Mouse (Mus musculus): ENCODE measurements around the gene Mtmr10. TPM values are rescaled to one million over a fixed set of nuclear protein-coding genes. Genes with fewer than 3 reads are reported as not detected.
A peak's percentile ranks its signal among the peaks of the same experiment; 100 is the strongest.

Gene Mtmr10
- polyA plus RNA-seq, 1 experiment from 2014 or later: 3.4 TPM

DNA sequence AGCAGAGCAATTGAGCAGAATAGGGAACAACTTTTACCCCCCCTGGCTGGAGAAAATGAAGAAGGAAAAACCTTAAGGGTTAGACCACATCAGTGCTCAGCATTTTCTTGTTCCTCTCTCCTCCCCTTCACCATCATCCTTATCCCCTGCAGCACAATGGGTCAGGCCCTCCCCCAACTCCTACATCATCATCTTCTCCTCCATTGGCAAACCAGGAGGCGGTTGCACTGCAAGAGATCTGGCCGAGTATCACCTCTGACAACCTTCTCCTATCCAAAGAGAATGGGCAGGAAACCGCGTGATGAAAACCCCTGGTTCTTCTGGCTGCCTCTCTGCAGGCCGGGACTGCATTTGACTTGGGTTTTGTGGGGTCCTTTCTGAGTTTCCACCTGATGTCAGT is 69.2 kb downstream of the Mtmr10 start:
- Histone ChIP-seq H3K27me3 (replicated peaks; ENCODE audit: control insufficient read depth, insufficient read depth, low read length) (no peaks in the 10 kb centered on the region), H3K4me2 (replicated peaks; ENCODE audit: low read depth) (no peak overlapping the region), H3K4me3 (ENCODE audit: low read depth, low read length) (no peak overlapping the region), H3K36me3 (ENCODE audit: control insufficient read depth, insufficient read depth) (peaks cover 47% of the 10 kb centered on the region), H3K9ac (ENCODE audit: low read depth, low read length) (no peak overlapping the region), H3K27ac (ENCODE audit: low read depth, low read length) (no peak overlapping the region), H3K4me1 (replicated peaks; ENCODE audit: control insufficient read depth, insufficient read depth, low read length) (no peaks in the 10 kb centered on the region), H3K9me3 (ENCODE audit: control insufficient read depth) (no peaks in the 10 kb centered on the region)
- TF ChIP-seq CTCF (IDR thresholded peaks at IDR 0.05; ENCODE audit: low read depth): no peak
- WGBS: 89% methylated on average over 5 of the region's 5 CpGs
- no peak for ATAC-seq

DNA sequence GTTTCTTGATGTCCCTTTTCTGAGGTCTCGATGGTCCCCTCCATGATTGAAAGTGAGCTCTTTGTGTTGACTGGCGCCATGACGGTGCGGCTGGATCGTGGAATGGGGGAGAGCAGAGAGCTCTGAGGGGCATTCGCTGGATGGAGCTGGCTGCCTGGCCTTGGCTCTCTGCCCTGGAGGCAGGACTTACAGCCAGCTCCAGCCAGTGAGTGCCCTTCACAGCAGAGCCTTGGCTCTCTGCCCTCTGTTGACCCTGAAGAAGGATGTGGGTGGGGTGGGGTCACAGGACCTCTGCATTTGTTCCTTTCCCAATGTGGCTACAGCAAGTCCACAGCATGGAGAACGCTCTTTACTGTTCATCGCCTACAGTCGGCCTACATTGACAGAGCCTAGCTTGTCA is 70.0 kb downstream of the Mtmr10 start:
- no peak for ATAC-seq
- H3K36me3 ChIP-seq (ENCODE audit: control insufficient read depth, insufficient read depth): peaks cover 49% of the 10 kb centered on the region
- no peak overlapping the region for H3K9ac ChIP-seq (ENCODE audit: low read depth, low read length)
- H3K4me2 ChIP-seq (replicated peaks; ENCODE audit: low read depth): no peak overlapping the region
- 89% methylated on average over 9 of the region's 9 CpGs for WGBS
- no peaks in the 10 kb centered on the region for H3K27me3 ChIP-seq (replicated peaks; ENCODE audit: control insufficient read depth, insufficient read depth, low read length)
- no peaks in the 10 kb centered on the region for H3K9me3 ChIP-seq (ENCODE audit: control insufficient read depth)
- H3K4me3 ChIP-seq (ENCODE audit: low read depth, low read length): no peak overlapping the region
- H3K27ac ChIP-seq (ENCODE audit: low read depth, low read length): no peak overlapping the region
- TF ChIP-seq CTCF (IDR thresholded peaks at IDR 0.05; ENCODE audit: low read depth): no peak
- H3K4me1 ChIP-seq (replicated peaks; ENCODE audit: control insufficient read depth, insufficient read depth, low read length): no peaks in the 10 kb centered on the region

GRCm38 (mm10) chr7:64358666-64359065 is 71.2 kb downstream of the Mtmr10 start:
- no peaks in the 10 kb centered on the region for H3K9me3 ChIP-seq (ENCODE audit: control insufficient read depth)
- TF ChIP-seq CTCF (IDR thresholded peaks at IDR 0.05; ENCODE audit: low read depth): no peak
- ATAC-seq: no peak
- peaks cover 51% of the 10 kb centered on the region for H3K36me3 ChIP-seq (ENCODE audit: control insufficient read depth, insufficient read depth)
- no peak overlapping the region for H3K4me2 ChIP-seq (replicated peaks; ENCODE audit: low read depth)
- no peaks in the 10 kb centered on the region for H3K27me3 ChIP-seq (replicated peaks; ENCODE audit: control insufficient read depth, insufficient read depth, low read length)
- H3K9ac ChIP-seq (ENCODE audit: low read depth, low read length): no peak overlapping the region
- H3K4me3 ChIP-seq (ENCODE audit: low read depth, low read length): no peak overlapping the region
- 82% methylated on average over 6 of the region's 6 CpGs for WGBS
- H3K4me1 ChIP-seq (replicated peaks; ENCODE audit: control insufficient read depth, insufficient read depth, low read length): no peaks in the 10 kb centered on the region
- no peak overlapping the region for H3K27ac ChIP-seq (ENCODE audit: low read depth, low read length)

- Histone ChIP-seq H3K9me3 (ENCODE audit: control insufficient read depth) (no peaks in the 10 kb centered on the region), H3K4me2 (replicated peaks; ENCODE audit: low read depth) (no peak overlapping the region), H3K27me3 (replicated peaks; ENCODE audit: control insufficient read depth, insufficient read depth, low read length) (no peaks in the 10 kb centered on the region), H3K4me3 (ENCODE audit: low read depth, low read length) (no peak overlapping the region), H3K4me1 (replicated peaks; ENCODE audit: control insufficient read depth, insufficient read depth, low read length) (no peaks in the 10 kb centered on the region), H3K9ac (ENCODE audit: low read depth, low read length) (no peak overlapping the region), H3K27ac (ENCODE audit: low read depth, low read length) (no peak overlapping the region), H3K36me3 (ENCODE audit: control insufficient read depth, insufficient read depth) (peaks cover 56% of the 10 kb centered on the region)
- ATAC-seq: peak; percentile 89
- 63% methylated on average over 20 of the region's 20 CpGs for WGBS
- no peak for TF ChIP-seq CTCF (IDR thresholded peaks at IDR 0.05; ENCODE audit: low read depth)
These were observed 72.6 kb downstream of the Mtmr10 start for GRCm38 (mm10) chr7:64359943-64360585.

DNA sequence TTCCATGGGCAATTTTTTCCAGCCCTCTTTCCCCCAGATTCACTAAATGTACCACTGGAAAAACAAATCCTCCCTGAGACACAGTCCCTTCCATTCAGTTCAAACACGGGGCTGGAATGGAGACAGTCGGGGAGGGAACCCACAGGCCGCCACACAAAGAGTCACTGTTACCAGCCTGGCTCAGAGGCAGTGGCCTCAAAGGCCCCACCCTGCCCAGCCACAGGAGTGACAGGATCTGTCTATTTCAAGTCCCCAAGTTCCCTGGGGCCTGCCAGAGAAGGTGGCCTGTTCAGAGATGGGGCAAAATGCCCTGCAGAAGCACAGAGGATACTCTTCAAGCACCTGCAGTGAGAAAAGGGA is 73.1 kb downstream of the Mtmr10 start:
- Histone ChIP-seq H3K27ac (ENCODE audit: low read depth, low read length) (no peak overlapping the region), H3K36me3 (ENCODE audit: control insufficient read depth, insufficient read depth) (peaks cover 56% of the 10 kb centered on the region), H3K4me3 (ENCODE audit: low read depth, low read length) (no peak overlapping the region), H3K9ac (ENCODE audit: low read depth, low read length) (no peak overlapping the region), H3K27me3 (replicated peaks; ENCODE audit: control insufficient read depth, insufficient read depth, low read length) (no peaks in the 10 kb centered on the region), H3K4me1 (replicated peaks; ENCODE audit: control insufficient read depth, insufficient read depth, low read length) (no peaks in the 10 kb centered on the region), H3K9me3 (ENCODE audit: control insufficient read depth) (no peaks in the 10 kb centered on the region), H3K4me2 (replicated peaks; ENCODE audit: low read depth) (no peak overlapping the region)
- ATAC-seq: peak; percentile 76
- WGBS: 41% methylated on average over 3 of the region's 3 CpGs
- TF ChIP-seq CTCF (IDR thresholded peaks at IDR 0.05; ENCODE audit: low read depth): no peak

- Histone ChIP-seq H3K9ac (ENCODE audit: low read depth, low read length) (no peak overlapping the region), H3K4me3 (ENCODE audit: low read depth, low read length) (no peak overlapping the region), H3K27me3 (replicated peaks; ENCODE audit: control insufficient read depth, insufficient read depth, low read length) (no peaks in the 10 kb centered on the region), H3K9me3 (ENCODE audit: control insufficient read depth) (no peaks in the 10 kb centered on the region), H3K4me2 (replicated peaks; ENCODE audit: low read depth) (no peak overlapping the region), H3K4me1 (replicated peaks; ENCODE audit: control insufficient read depth, insufficient read depth, low read length) (no peaks in the 10 kb centered on the region), H3K27ac (ENCODE audit: low read depth, low read length) (no peak overlapping the region), H3K36me3 (ENCODE audit: control insufficient read depth, insufficient read depth) (peaks cover 42% of the 10 kb centered on the region)
- no peak for TF ChIP-seq CTCF (IDR thresholded peaks at IDR 0.05; ENCODE audit: low read depth)
- 89% methylated on average over 5 of the region's 5 CpGs for WGBS
- ATAC-seq: no peak
These were observed 78.4 kb downstream of the Mtmr10 start for GRCm38 (mm10) chr7:64365863-64366262.

- WGBS: 90% methylated on average over 6 of the region's 6 CpGs
- no peaks in the 10 kb centered on the region for H3K4me1 ChIP-seq (replicated peaks; ENCODE audit: control insufficient read depth, insufficient read depth, low read length)
- H3K9ac ChIP-seq (ENCODE audit: low read depth, low read length): no peak overlapping the region
- H3K36me3 ChIP-seq (ENCODE audit: control insufficient read depth, insufficient read depth): peaks cover 10% of the 10 kb centered on the region
- no peaks in the 10 kb centered on the region for H3K9me3 ChIP-seq (ENCODE audit: control insufficient read depth)
- H3K27ac ChIP-seq (ENCODE audit: low read depth, low read length): no peak overlapping the region
- H3K27me3 ChIP-seq (replicated peaks; ENCODE audit: control insufficient read depth, insufficient read depth, low read length): no peaks in the 10 kb centered on the region
- H3K4me3 ChIP-seq (ENCODE audit: low read depth, low read length): no peak overlapping the region
- ATAC-seq: no peak
- TF ChIP-seq CTCF (IDR thresholded peaks at IDR 0.05; ENCODE audit: low read depth): no peak
- no peak overlapping the region for H3K4me2 ChIP-seq (replicated peaks; ENCODE audit: low read depth)
These were observed 82.4 kb downstream of the Mtmr10 start for GRCm38 (mm10) chr7:64369841-64370240.
